Mouse (Mus musculus): Measurements from ENCODE around the gene Sytl2. TPM values are rescaled to one million over a fixed set of nuclear protein-coding genes. Genes with fewer than 3 reads are reported as not detected.
A peak's percentile ranks its signal among the peaks of the same experiment; 100 is the strongest.

Gene Sytl2
- total RNA-seq, 1 experiment: 2.7 TPM

GRCm38 (mm10) chr7:90395928-90396327 lies 93.9 kb downstream of the Sytl2 start:
- no peak overlapping the region for H3K4me3 ChIP-seq (ENCODE audit: insufficient read depth in 1 of 2, low read depth in 1 of 2, low read length in 2 of 2, poor library complexity in 1 of 2, severe bottlenecking in 1 of 2)
- no peaks in the 10 kb centered on the region for H3K9me3 ChIP-seq (ENCODE audit: control insufficient read depth, insufficient read depth, low read depth, low read length)
- no peaks in the 10 kb centered on the region for H3K4me1 ChIP-seq (ENCODE audit: control insufficient read depth in 2 of 2, insufficient read depth in 2 of 2, low read length in 2 of 2, poor library complexity in 1 of 2)
- H3K36me3 ChIP-seq (ENCODE audit: control insufficient read depth, insufficient read depth, low read length, poor library complexity, severe bottlenecking): no peaks in the 10 kb centered on the region
- H3K9ac ChIP-seq (ENCODE audit: insufficient read depth, low read depth, low read length, poor library complexity, severe bottlenecking): no peak overlapping the region
- in situ Hi-C loops (cut with MboI; ENCODE audit: low sequenced_read_pairs in 2 of 2, unreplicated experiment in 2 of 2): no loop called here
- no peak overlapping the region for H3K27ac ChIP-seq (ENCODE audit: insufficient read depth, low read depth, low read length, poor library complexity, severe bottlenecking)
- DNase-seq (ENCODE audit: low read depth, low spot score): no peak
- TF ChIP-seq HCFC1 (IDR thresholded peaks at IDR 0.05; ENCODE audit: borderline replicate concordance, insufficient read depth, low read length): no peak
- TF ChIP-seq ZC3H11A (IDR thresholded peaks at IDR 0.05; ENCODE audit: borderline replicate concordance, low read depth, low read length): no peak
- no peak for TF ChIP-seq ZNF384 (IDR thresholded peaks at IDR 0.05; ENCODE audit: low read depth, low read length)
- TF ChIP-seq MAFK (IDR thresholded peaks at IDR 0.05; ENCODE audit: insufficient read depth, low read depth, low read length): no peak
- no peak for TF ChIP-seq CHD2 (IDR thresholded peaks at IDR 0.05; ENCODE audit: low read depth, low read length)

- peak; percentile 64 for DNase-seq (ENCODE audit: low read depth, low spot score)
- Histone ChIP-seq H3K9me3 (ENCODE audit: control insufficient read depth, insufficient read depth, low read depth, low read length) (no peaks in the 10 kb centered on the region), H3K27ac (ENCODE audit: insufficient read depth, low read depth, low read length, poor library complexity, severe bottlenecking) (no peak overlapping the region), H3K36me3 (ENCODE audit: control insufficient read depth, insufficient read depth, low read length, poor library complexity, severe bottlenecking) (no peaks in the 10 kb centered on the region), H3K4me3 (ENCODE audit: insufficient read depth in 1 of 2, low read depth in 1 of 2, low read length in 2 of 2, poor library complexity in 1 of 2, severe bottlenecking in 1 of 2) (no peak overlapping the region), H3K9ac (ENCODE audit: insufficient read depth, low read depth, low read length, poor library complexity, severe bottlenecking) (no peak overlapping the region), H3K4me1 (ENCODE audit: control insufficient read depth in 2 of 2, insufficient read depth in 2 of 2, low read length in 2 of 2, poor library complexity in 1 of 2) (no peaks in the 10 kb centered on the region)
- TF ChIP-seq MAFK (IDR thresholded peaks at IDR 0.05; ENCODE audit: insufficient read depth, low read depth, low read length) (no peak), HCFC1 (IDR thresholded peaks at IDR 0.05; ENCODE audit: borderline replicate concordance, insufficient read depth, low read length) (no peak), ZC3H11A (IDR thresholded peaks at IDR 0.05; ENCODE audit: borderline replicate concordance, low read depth, low read length) (peak; percentile 47; the same call in 1 of the 2 replicates)
- in situ Hi-C loops (cut with MboI; ENCODE audit: low sequenced_read_pairs in 2 of 2, unreplicated experiment in 2 of 2): no loop called here
Observed at GRCm38 (mm10) chr7:90409934-90410333, 107.9 kb downstream of the Sytl2 start.

DNA sequence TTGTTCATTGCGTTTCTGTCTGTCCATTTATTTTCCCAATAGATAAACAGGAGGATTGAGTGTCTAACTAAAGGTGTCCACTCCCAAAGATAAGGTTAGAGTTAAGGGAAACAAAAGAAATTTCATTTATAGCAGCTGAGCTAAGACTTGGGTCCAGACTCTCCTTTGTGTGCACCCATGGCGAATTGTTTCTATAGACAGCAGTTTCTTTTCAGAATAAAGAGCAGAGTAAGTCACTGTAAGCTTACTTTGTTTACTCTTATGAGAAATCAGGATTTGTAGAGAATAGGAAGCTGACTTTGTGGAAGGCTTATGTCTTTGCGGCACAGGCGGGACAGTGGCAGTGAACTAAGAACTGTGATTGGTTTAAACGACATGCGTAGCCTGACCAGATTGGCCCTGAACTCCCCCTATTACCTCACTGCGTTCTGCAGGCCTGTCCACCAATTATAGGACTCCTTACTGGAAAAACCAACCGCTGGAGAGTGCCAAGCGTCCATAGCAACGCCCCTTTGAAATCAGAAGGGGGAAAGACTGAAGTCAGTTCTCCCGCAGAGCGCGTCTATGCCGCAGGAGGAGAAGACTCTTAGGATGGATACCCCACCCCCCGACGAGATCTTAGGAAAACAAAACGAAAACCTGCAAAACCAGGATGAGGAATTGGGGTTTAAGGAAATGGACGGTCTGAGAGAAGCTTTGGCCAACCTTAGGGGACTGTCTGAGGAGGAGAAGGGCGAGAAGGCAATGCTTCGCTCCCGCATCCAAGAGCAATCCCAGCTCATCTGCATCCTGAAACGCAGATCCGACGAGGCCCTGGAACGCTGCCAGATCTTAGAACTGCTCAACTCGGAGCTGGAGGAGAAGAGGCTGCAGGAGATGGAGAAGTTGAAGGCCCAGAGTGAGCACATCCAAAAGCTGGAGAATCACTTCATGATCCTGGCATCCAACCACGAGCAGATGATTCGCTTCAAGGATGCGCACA lies 124.3 kb downstream of the Sytl2 start, which contains the start of gene Ccdc89:
Gene Ccdc89, plus strand, starts transcription at position 558 of the 982 bp plus-strand sequence.
- TF ChIP-seq CHD2 (IDR thresholded peaks at IDR 0.05; ENCODE audit: low read depth, low read length) (peak; percentile 85), MAFK (IDR thresholded peaks at IDR 0.05; ENCODE audit: insufficient read depth, low read depth, low read length) (no peak), ZC3H11A (IDR thresholded peaks at IDR 0.05; ENCODE audit: borderline replicate concordance, low read depth, low read length) (no peak), HCFC1 (IDR thresholded peaks at IDR 0.05; ENCODE audit: borderline replicate concordance, insufficient read depth, low read length) (peak; percentile 9; the same call in 1 of the 2 replicates), ZNF384 (IDR thresholded peaks at IDR 0.05; ENCODE audit: low read depth, low read length) (no peak)
- no peaks in the 10 kb centered on the region for H3K9me3 ChIP-seq (ENCODE audit: control insufficient read depth, insufficient read depth, low read depth, low read length)
- H3K27ac ChIP-seq (ENCODE audit: insufficient read depth, low read depth, low read length, poor library complexity, severe bottlenecking): no peak within 1 kb of the TSS
- H3K9ac ChIP-seq (ENCODE audit: insufficient read depth, low read depth, low read length, poor library complexity, severe bottlenecking): peak within 1 kb of the TSS; percentile 8
- peak; percentile 77 for DNase-seq (ENCODE audit: low read depth, low spot score)
- in situ Hi-C loops (cut with MboI; ENCODE audit: low sequenced_read_pairs in 2 of 2, unreplicated experiment in 2 of 2): loop anchor here in 1 of 2 experiments (25.0 kb wide), 1 partner anchor 464 kb away; no protein-coding TSS in a partner anchor
- peaks cover 4 to 5% of the 10 kb centered on the region in 2 experiments; a peak in 3 of 4 replicates for H3K4me1 ChIP-seq (ENCODE audit: control insufficient read depth in 2 of 2, insufficient read depth in 2 of 2, low read length in 2 of 2, poor library complexity in 1 of 2)
- peak within 1 kb of the TSS; percentile 51 to 81 for H3K4me3 ChIP-seq (ENCODE audit: insufficient read depth in 1 of 2, low read depth in 1 of 2, low read length in 2 of 2, poor library complexity in 1 of 2, severe bottlenecking in 1 of 2)
- H3K36me3 ChIP-seq (ENCODE audit: control insufficient read depth, insufficient read depth, low read length, poor library complexity, severe bottlenecking): no peaks in the 10 kb centered on the region

- in situ Hi-C loops (cut with MboI; ENCODE audit: low sequenced_read_pairs in 2 of 2, unreplicated experiment in 2 of 2): loop anchor here in 1 of 2 experiments (25.0 kb wide), 1 partner anchor 465 kb away; no protein-coding TSS in a partner anchor
- H3K27ac ChIP-seq (ENCODE audit: insufficient read depth, low read depth, low read length, poor library complexity, severe bottlenecking): no peak overlapping the region
- H3K36me3 ChIP-seq (ENCODE audit: control insufficient read depth, insufficient read depth, low read length, poor library complexity, severe bottlenecking): no peaks in the 10 kb centered on the region
- H3K9ac ChIP-seq (ENCODE audit: insufficient read depth, low read depth, low read length, poor library complexity, severe bottlenecking): peak overlapping the region; percentile 8; the same call in 1 of the 2 replicates
- H3K9me3 ChIP-seq (ENCODE audit: control insufficient read depth, insufficient read depth, low read depth, low read length): no peaks in the 10 kb centered on the region
- TF ChIP-seq HCFC1 (IDR thresholded peaks at IDR 0.05; ENCODE audit: borderline replicate concordance, insufficient read depth, low read length) (no peak), ZNF384 (IDR thresholded peaks at IDR 0.05; ENCODE audit: low read depth, low read length) (no peak), MAFK (IDR thresholded peaks at IDR 0.05; ENCODE audit: insufficient read depth, low read depth, low read length) (no peak), ZC3H11A (IDR thresholded peaks at IDR 0.05; ENCODE audit: borderline replicate concordance, low read depth, low read length) (no peak), CHD2 (IDR thresholded peaks at IDR 0.05; ENCODE audit: low read depth, low read length) (no peak)
- DNase-seq (ENCODE audit: low read depth, low spot score): no peak
- peaks cover 4 to 5% of the 10 kb centered on the region in 2 experiments; a peak in 3 of 4 replicates for H3K4me1 ChIP-seq (ENCODE audit: control insufficient read depth in 2 of 2, insufficient read depth in 2 of 2, low read length in 2 of 2, poor library complexity in 1 of 2)
- H3K4me3 ChIP-seq (ENCODE audit: insufficient read depth in 1 of 2, low read depth in 1 of 2, low read length in 2 of 2, poor library complexity in 1 of 2, severe bottlenecking in 1 of 2): peak overlapping the region; percentile 51 to 81; a peak in 3 of 4 replicates
Observed at GRCm38 (mm10) chr7:90427006-90427405, 125.0 kb downstream of the Sytl2 start.

All from ES-E14 (cell line).